Mouse (Mus musculus): ENCODE data around the gene Zp1.
A peak's percentile ranks its signal among the peaks of the same experiment; 100 is the strongest.

The Zp1 gene

DNA sequence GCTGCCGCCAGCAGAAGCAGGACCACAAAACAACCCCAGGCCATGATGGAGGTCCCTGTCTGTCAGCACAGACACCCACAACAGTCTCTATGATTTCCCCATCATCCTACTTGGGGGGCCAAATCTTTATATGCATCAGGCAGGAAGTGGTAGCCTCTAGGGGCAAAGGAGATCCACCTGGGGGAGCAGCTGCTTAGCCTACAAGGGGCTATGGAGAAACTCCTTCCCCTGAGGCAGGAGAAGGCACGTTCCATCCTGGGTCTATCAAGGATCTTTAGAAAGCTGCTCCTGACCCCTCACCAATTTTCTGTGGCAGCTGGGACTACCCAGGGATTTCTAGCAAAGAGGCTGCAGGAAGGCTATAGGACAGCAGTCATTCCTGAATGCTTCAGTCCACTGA, at the start of gene Zp1:
Zp1 (minus strand) TSS at position 101 of the 400 bp plus-strand sequence.
- ATAC-seq (ENCODE audit: insufficient number of reproducible peaks, low FRiP score, low TSS enrichment), result no peak

GRCm38 (mm10) chr19:10968578-10968977, 48.1 kb upstream of the Zp1 start:
- ATAC-seq (ENCODE audit: insufficient number of reproducible peaks, low FRiP score, low TSS enrichment), result no peak

- no peak for ATAC-seq (ENCODE audit: insufficient number of reproducible peaks, low FRiP score, low TSS enrichment)
Observed at GRCm38 (mm10) chr19:10965721-10966120, 45.3 kb upstream of the Zp1 start.

DNA sequence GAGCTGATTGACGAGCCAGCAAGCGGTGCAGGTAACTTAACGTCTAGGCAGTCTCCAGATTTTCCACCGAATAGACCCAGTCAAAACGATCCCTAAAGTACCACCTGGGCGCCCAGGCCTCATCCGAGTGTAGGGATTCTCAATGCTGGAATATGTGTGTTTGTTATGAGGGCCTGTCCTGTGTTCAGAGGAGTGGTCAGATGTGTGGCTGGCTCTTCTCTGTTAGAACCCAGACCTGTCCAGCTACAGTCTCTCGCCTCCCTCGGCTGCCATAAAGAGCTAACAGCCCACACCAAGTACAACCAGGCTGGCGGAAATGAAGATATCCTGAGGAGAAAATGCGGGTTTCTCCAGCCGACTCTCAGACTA, 39.5 kb upstream of the Zp1 start:
- no peak for ATAC-seq (ENCODE audit: insufficient number of reproducible peaks, low FRiP score, low TSS enrichment)

DNA sequence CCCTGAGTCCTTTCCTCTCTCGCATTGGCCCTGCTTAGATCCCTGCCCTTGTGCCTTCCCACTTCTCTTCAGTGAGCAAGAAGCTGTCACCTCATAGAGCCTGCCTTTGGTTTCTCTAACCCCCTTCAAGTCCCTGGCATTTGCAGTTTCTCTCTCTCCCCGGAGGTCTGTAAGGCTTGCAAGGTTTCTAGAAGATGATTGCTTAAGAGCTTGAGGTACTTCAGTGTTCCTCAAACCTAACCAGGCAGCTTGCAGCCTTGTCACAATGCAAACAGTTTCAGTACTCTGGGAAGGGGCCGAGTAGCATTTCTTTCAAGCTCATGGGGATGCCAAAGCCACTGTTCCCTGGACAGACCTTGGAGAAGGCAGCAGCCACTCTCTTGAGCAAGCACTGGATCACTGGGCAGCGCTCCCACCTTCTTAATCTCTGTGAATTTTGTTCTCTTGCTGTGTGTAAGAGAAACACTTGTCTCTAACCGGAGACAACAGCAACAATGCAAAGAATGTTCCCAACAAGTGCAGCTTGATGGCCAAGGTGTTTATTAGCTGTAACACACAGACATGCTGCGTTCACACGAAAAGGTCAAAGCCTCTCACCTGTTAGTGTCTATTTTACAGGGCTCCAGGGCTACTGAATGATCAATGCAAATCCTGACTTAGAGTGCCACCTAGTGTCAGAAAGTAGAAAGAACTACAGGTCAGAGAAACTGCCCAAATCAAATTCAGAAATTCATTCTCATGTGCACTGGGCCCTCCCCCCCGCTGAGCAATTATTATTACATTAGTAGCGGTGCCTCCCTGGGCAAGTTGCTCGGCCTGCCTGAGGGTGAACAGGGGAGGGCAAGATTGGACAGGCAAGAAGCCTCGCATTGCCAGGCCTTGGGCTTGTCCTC, 38.9 kb upstream of the Zp1 start:
- peak; percentile 61; the same call in 1 of the 2 replicates for ATAC-seq (ENCODE audit: insufficient number of reproducible peaks, low FRiP score, low TSS enrichment)

DNA sequence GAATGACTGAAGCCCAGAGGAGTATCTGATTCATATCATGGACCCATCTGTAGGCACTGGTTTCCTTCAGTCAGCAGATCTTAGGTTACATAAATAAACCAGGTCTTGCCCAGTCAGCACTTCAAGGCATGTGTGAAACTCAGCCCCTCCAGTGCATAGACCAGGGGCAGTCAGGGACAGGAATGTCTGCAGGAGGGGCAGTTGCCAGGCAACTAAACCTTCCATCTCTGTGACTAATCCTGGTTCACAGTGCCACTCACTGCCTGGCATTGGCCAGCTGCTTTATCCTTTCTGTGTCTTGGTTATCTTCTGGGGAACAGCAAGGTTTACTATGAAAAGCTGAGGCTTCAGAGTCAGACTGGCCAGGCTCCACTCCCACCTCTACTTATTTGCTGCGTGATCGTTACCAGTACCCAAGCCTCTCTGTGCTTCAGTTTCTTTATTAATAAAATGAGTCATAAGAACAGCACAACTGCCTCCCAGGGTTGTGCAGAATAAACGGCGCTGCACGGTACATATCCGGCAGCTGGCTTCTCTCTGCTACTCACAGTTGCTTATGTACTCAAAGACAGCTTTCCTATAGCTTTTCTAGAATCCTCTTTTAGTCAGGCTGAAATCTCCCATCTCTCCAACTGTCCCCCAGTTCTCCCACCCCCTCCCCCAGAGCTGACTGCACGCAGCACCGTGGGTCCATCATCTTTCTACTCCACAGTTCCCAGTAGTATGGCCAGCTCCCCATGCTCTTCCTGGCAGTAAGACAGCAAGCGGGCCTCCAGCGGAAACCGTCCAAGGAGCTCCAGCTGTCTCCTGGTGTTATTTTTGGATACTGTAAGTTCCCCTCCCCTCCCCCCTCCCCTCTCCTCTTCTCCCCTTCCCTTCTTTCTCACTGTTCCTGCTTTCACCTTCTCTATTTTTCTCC, 31.8 kb upstream of the Zp1 start:
- no peak for ATAC-seq (ENCODE audit: insufficient number of reproducible peaks, low FRiP score, low TSS enrichment)

- ATAC-seq (ENCODE audit: insufficient number of reproducible peaks, low FRiP score, low TSS enrichment), result no peak
Observed at GRCm38 (mm10) chr19:10949558-10949957, 29.1 kb upstream of the Zp1 start.

GRCm38 (mm10) chr19:10949112-10949511, 28.7 kb upstream of the Zp1 start, which contains the start of gene Ccdc86:
TSS of gene Ccdc86 (minus strand) at chr19:10949266.
- peak; percentile 98 for ATAC-seq (ENCODE audit: insufficient number of reproducible peaks, low FRiP score, low TSS enrichment)

DNA sequence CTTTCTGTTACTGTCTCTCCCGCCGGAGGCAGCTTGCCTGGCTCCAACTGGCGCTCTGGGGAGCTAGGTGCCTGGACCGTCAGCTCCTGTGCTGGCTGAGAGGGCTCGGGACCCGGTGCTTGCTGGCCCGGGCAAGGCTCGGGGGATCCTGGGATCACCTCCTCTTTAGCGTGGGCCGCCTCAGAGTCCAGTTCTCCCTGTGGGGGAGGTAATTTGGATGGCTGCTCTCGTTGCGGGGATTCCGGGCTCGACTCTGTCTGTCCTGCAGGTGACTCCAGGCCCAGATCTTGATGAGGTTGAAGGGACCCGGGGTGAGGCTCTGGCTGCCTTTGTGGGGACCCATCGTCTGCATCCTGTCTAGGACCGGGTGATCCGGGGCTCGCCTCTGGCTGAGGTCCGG, 28.0 kb upstream of the Zp1 start:
- ATAC-seq (ENCODE audit: insufficient number of reproducible peaks, low FRiP score, low TSS enrichment), result no peak

DNA sequence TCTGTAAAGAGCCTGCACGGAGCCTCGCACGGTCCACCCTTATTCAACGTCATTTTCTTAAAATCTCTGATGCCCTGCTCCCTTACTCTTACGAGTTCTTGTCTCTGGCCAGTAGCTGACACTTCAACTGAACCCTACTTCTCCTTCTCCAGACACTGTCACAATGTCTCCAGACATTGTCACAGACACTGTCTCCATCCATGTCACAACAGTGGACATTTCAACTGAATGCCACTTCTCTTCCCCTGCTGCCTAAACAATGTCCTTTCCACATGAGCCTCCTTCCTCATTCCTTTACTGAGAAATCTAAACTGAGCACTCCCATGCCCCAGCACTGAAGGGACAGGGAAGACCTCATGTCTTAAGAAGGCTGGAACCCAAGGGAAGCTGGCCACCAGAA, 26.8 kb upstream of the Zp1 start:
- ATAC-seq (ENCODE audit: insufficient number of reproducible peaks, low FRiP score, low TSS enrichment), result no peak

GRCm38 (mm10) chr19:10946506-10946905, 26.1 kb upstream of the Zp1 start:
- no peak for ATAC-seq (ENCODE audit: insufficient number of reproducible peaks, low FRiP score, low TSS enrichment)

GRCm38 (mm10) chr19:10943955-10944354, 23.5 kb upstream of the Zp1 start:
- no peak for ATAC-seq (ENCODE audit: insufficient number of reproducible peaks, low FRiP score, low TSS enrichment)

DNA sequence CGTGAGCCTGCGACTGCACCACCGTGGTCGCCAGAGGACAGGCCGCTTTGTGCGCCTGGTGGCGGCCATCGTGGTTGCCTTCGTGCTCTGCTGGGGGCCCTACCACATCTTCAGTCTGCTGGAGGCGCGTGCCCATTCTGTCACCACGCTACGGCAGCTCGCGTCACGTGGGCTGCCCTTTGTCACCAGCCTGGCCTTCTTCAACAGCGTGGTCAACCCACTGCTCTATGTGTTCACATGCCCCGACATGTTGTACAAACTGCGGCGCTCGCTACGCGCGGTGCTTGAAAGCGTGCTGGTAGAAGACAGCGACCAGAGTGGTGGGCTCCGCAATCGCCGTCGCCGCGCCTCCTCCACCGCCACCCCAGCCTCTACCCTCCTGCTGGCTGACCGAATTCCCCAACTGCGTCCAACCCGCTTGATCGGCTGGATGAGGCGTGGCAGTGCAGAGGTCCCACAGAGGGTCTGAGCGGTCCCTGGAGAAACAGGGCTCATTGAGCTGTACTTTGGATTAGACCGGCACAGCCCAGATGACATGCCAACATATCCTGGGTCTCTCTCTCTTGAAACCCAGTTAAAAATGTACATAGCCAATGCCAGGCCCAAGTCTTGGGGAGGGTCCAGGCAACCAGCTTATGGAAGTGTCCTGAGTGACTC, 20.5 kb upstream of the Zp1 start:
- peak; percentile 26; the same call in 1 of the 2 replicates for ATAC-seq (ENCODE audit: insufficient number of reproducible peaks, low FRiP score, low TSS enrichment)

DNA sequence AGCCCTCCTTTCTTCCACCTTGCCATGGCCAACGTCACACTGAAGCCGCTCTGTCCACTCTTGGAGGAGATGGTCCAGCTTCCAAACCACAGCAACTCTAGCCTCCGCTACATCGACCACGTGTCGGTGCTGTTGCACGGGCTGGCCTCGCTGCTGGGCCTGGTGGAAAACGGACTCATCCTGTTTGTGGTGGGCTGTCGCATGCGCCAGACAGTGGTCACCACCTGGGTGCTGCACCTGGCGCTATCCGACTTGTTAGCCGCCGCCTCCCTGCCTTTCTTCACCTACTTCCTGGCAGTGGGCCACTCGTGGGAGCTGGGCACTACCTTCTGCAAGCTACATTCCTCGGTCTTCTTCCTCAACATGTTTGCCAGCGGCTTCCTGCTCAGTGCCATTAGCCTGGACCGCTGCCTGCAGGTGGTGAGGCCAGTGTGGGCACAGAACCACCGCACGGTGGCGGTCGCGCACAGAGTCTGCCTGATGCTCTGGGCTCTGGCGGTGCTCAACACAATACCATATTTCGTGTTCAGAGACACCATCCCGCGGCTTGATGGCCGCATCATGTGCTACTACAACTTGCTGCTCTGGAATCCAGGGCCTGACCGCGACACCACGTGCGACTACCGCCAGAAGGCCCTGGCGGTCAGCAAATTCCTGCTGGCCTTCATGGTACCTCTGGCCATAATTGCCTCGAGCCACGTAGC, 19.8 kb upstream of the Zp1 start:
- peak; percentile 86; the same call in 1 of the 2 replicates for ATAC-seq (ENCODE audit: insufficient number of reproducible peaks, low FRiP score, low TSS enrichment)

DNA sequence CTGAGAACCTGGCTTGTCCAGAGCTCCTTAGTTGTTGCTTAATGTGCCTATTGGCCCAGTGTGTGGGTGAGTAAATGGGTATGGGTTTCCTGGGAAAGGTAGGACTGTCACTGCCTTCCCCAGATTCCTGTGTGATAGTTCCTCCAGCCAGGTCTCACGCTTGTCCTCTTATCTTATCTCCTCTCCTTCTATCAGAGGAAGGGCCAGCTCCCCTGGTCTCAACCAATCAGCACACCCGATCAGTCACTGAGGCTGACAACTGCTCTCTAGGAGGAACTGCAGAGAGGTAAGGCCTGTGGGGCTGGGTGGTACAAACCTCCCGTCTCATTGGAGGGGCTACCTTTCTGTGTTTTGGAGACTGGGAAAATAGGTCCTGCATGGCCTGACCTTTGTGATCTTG, 18.3 kb upstream of the Zp1 start:
- no peak for ATAC-seq (ENCODE audit: insufficient number of reproducible peaks, low FRiP score, low TSS enrichment)

- ATAC-seq (ENCODE audit: insufficient number of reproducible peaks, low FRiP score, low TSS enrichment), result no peak
Observed at GRCm38 (mm10) chr19:10937110-10937563, 16.7 kb upstream of the Zp1 start, which contains the start of gene Ptgdr2. TSS of gene Ptgdr2 (plus strand) at chr19:10937160.

DNA sequence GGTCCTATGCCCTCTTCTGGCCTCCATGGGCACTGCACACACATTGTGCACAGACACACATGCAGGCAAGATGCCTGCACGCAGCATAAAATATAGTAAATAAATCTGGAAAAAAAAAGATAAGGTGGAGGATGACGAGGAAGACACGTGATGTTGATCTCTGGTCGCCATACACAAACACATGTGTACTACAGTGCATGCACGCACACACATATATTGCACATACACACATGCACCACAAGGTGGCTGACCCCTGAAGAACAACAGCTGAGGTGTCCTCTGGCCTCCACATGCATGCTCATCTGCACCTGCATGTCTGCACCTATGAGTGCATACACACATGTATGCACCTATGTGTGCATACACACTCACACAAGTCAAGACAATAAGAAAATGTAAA, 15.6 kb upstream of the Zp1 start:
- no peak for ATAC-seq (ENCODE audit: insufficient number of reproducible peaks, low FRiP score, low TSS enrichment)

- no peak for ATAC-seq (ENCODE audit: insufficient number of reproducible peaks, low FRiP score, low TSS enrichment)
Observed at GRCm38 (mm10) chr19:10935029-10935428, 14.6 kb upstream of the Zp1 start.

- ATAC-seq (ENCODE audit: insufficient number of reproducible peaks, low FRiP score, low TSS enrichment), result no peak
Observed at GRCm38 (mm10) chr19:10930641-10931040, 10.2 kb upstream of the Zp1 start.

DNA sequence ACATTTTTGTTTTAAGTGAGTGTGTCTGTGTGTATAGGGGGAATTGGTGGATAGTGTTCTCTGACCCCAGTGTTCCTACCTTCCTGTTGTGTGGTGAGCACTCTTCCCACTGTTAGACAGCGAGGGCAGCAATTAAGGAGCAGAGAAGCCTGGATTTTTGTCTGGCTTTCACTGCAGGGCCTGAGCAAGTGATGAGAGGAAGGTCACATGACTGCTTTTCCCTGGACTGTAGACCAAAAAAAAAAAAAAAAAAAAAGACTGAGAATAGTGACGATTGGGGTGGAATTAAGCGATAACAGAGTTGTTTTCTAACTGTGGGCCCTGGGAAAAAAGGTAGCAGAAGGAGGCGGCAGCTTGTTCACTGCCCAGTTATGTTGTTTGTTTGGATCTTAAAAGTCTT, 6.2 kb upstream of the Zp1 start:
- no peak for ATAC-seq (ENCODE audit: insufficient number of reproducible peaks, low FRiP score, low TSS enrichment)
